Mouse (Mus musculus) hindbrain, embryonic 14.5 days (tissue): ENCODE results near the gene Mrpl39. TPM values are rescaled to one million over a fixed set of nuclear protein-coding genes. Genes with fewer than 3 reads are reported as not detected.

Source experiments
- ATAC-seq: fragments of 200-750 bp; cut with Nextera tagmentation; 2 replicates; pipeline ENCODE4 v1.8.0; 2017; ENCODE audit warnings: moderate number of reproducible peaks, mild to moderate bottlenecking, moderate TSS enrichment, moderate library complexity; ENCODE audit not compliant: low FRiP score
- DNase-seq: peaks from one replicate; pipeline ENCODE4 v3.0.0-alpha.2; 2015; ENCODE audit warnings: low spot score
- H3K27ac ChIP-seq: fragments of 300-500 bp; sonication (generic); 2 replicates; pipeline ENCODE4 v1.5.1; 2014; ENCODE audit warnings: mild to moderate bottlenecking, moderate library complexity
- H3K27me3 ChIP-seq: fragments of 300-500 bp; sonication (generic); 2 replicates; pipeline ENCODE4 v1.6.1; 2014; ENCODE audit warnings: mild to moderate bottlenecking, low read length, mixed read lengths; ENCODE audit not compliant: control insufficient read depth, insufficient read depth
- H3K36me3 ChIP-seq: fragments of 300-500 bp; sonication (generic); replicated peaks from 2 replicates; pipeline ENCODE4 v1.6.1; 2014; ENCODE audit not compliant: control insufficient read depth, insufficient read depth
- H3K4me1 ChIP-seq: fragments of 300-500 bp; sonication (generic); replicated peaks from 2 replicates; pipeline ENCODE4 v1.6.1; 2014; ENCODE audit warnings: antibody characterized with exemption, low read length, mixed read lengths; ENCODE audit not compliant: control insufficient read depth, insufficient read depth
- H3K4me2 ChIP-seq: fragments of 300-500 bp; sonication (generic); replicated peaks from 2 replicates; pipeline ENCODE4 v1.6.1; 2014; ENCODE audit warnings: mild to moderate bottlenecking, moderate library complexity
- H3K4me3 ChIP-seq: fragments of 300-500 bp; sonication (generic); replicated peaks from 2 replicates; pipeline ENCODE4 v1.5.1; 2014; ENCODE audit warnings: mild to moderate bottlenecking, low read length
- H3K9ac ChIP-seq: fragments of 300-500 bp; sonication (generic); 2 replicates; pipeline ENCODE4 v1.6.1; 2014
- H3K9me3 ChIP-seq: fragments of 300-500 bp; sonication (generic); 2 replicates; pipeline ENCODE4 v1.6.1; 2016; ENCODE audit warnings: low read length; ENCODE audit not compliant: control insufficient read depth
- WGBS: fragments of 180-500 bp; shearing (Covaris S2); extraction: QIAGEN DNeasy Blood & Tissue Kit; methylation state at CpG from one replicate; pipeline ENCODE4 v1.1.7; 2014; 5-methylcytosine and 5-hydroxymethylcytosine counted together
- polyA plus RNA-seq: library from polyadenylated mRNA; unstranded; fragments of >200 nt; fragmentation: Nextera tagmentation; extraction: Ambion mirVana; gene quantifications from 2 replicates; pipeline ENCODE4 v1.2.1, GENCODE M21; 2014

Gene Mrpl39
- polyA plus RNA-seq, 1 experiment from 2014 or later, result 38.1 TPM

DNA sequence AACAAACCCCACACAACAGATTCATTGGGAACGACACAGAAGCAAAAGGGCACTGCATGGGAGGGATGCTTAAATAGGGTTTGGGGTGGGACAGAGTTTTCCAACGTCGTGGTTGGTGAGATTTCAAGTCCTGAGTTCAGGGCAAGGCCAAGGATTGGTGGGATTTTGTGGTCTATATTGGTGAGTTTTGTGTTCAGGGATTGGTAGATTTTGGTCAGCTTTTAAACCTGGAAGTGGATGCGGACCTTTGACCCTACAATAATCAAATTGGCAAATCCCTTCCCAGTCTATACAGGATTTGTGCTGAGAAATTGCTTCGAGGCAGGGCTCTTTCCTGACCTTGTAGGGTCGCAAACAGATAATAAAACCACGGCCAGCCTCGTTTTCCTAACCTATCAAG, 32.4 kb upstream of the Mrpl39 start:
- DNase-seq (no peak), ATAC-seq (no peak)
- Histone ChIP-seq H3K9ac (no peak overlapping the region), H3K4me3 (no peak overlapping the region), H3K9me3 (no peaks in the 10 kb centered on the region), H3K27ac (no peak overlapping the region), H3K36me3 (no peaks in the 10 kb centered on the region), H3K4me2 (no peak overlapping the region), H3K27me3 (no peaks in the 10 kb centered on the region), H3K4me1 (0 out of 2 replicates have a peak, but pooled peaks cover 6% of the 10 kb centered on the region)
- 91% methylated on average over 8 of the region's 8 CpGs for WGBS

DNA sequence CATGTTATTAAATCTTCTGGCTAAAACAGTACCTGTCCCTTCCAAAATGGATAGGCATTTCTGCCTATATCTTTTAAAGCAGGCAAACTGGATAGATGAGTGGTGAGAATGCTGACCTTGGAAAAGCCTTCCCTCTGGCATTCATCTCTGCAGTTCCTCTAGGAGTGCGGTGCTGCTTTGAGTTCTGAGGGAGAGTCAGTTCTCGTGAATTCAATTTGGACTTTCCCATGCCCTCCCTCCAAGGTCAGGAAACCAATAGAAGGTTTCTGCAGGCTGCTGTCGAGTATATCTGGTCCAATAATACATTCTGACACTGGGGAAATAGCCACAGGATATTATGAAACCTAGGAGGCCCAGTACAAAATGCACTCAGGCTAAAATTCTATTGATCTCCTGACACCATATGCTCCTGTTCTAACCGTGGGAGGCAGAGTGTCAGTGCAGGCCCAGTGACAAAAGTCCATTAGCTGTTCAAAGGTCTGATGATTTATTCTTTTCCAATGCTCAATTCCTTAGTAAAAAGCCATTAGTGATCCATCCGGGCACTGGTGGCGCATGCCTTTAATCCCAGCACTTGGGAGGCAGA, 10.3 kb upstream of the Mrpl39 start:
- Histone ChIP-seq H3K9ac (no peak overlapping the region), H3K27me3 (no peaks in the 10 kb centered on the region), H3K9me3 (no peaks in the 10 kb centered on the region), H3K4me2 (no peak overlapping the region), H3K4me1 (no peaks in the 10 kb centered on the region), H3K4me3 (no peak overlapping the region), H3K27ac (no peak overlapping the region), H3K36me3 (no peaks in the 10 kb centered on the region)
- ATAC-seq (no peak), DNase-seq (no peak)
- WGBS, result 67% methylated on average over 6 of the region's 6 CpGs

DNA sequence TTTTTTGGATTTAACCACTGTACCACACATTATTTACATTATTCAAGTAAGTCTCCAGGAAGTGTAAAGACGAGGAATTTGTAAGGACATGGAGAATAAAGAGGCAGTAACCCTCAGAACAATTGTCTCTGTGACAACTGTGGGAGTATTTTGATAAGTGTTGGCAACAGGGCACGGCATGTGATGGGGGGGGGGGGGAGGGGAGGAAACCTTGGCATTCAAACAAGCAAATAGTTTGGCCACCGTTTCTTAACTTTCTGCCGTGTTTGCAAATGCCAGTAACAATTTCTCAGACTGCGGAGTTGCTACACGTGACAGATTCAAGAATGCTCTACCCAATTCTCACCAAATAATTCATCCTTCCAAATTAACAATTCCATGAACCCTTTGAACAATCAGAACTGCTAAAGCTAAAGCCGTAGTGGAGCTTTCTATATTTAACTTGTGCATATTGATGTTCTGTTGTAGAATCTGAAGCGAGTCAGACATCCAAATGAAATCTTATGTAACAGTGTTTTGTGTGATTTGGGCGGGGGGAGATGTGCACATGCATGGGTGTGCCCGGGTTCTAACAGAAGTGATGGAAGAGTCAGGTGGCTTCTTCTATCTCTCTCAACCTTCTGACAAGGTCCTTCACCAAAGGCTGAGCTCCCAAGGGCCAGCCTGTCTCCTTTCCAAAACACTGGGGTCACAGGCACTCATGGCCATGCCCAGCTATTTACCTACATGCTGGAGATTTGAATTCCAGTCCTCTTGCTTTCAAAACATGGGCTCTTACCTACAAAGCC, 9.4 kb upstream of the Mrpl39 start:
- Histone ChIP-seq H3K4me1 (no peaks in the 10 kb centered on the region), H3K36me3 (no peaks in the 10 kb centered on the region), H3K9me3 (no peaks in the 10 kb centered on the region), H3K4me3 (no peak overlapping the region), H3K27ac (no peak overlapping the region), H3K9ac (no peak overlapping the region), H3K4me2 (no peak overlapping the region), H3K27me3 (no peaks in the 10 kb centered on the region)
- DNase-seq (no peak), ATAC-seq (peak; percentile 48; the same call in 1 of the 2 replicates)
- WGBS, result 60% methylated on average over 10 of the region's 10 CpGs

DNA sequence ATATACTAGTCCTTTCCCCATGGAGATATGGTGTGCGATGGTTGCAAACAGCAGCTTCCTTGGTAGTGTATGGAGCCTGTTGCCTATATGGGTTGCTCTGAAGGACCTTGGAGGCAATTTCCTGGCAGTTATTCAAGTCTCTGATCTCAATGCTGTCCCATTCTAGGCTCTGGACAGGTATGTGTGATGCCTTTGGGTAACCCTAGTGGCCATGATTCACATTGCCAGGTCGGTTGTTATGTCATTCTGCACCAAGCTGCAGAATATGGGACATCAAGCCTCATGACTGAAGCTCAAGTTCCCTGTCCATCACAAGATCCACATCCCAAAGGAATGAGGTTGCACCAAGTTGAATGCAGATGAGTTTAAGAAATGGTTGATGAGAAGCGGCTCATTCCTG, 1.8 kb upstream of the Mrpl39 start:
- Histone ChIP-seq H3K9ac (no peak overlapping the region), H3K4me3 (no peak overlapping the region), H3K4me1 (peaks cover 10% of the 10 kb centered on the region; the same call in 1 of the 2 replicates), H3K9me3 (no peaks in the 10 kb centered on the region), H3K4me2 (no peak overlapping the region), H3K36me3 (0 out of 2 replicates have a peak, but pooled peaks cover under 1% of the 10 kb centered on the region), H3K27me3 (no peaks in the 10 kb centered on the region), H3K27ac (no peak overlapping the region)
- ATAC-seq (no peak), DNase-seq (no peak)
- WGBS, result 80% methylated on average over 3 of the region's 3 CpGs

DNA sequence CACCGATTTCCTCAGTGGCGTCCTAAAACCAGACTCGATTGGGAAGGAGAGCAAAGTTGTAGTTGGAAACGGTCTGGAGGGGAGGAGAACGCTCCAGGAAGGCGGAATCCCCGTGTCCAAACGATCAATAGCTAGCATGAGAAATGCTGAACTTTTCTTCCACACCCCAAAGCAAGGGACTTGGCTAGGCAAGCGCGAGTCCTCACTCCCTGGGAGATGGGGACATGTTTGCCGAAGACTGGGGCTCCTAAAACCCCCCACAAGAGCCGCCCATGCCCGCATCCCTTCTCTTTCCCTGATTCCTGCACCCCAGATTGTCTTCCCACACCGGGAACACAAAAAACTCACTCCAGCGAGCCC, 756 bp downstream of the Mrpl39 start:
- H3K27ac ChIP-seq, result 0 out of 2 replicates have a peak overlapping the region, but pooled peaks have one; percentile 33
- DNase-seq (no peak), ATAC-seq (peak; percentile 51)
- peaks cover 10% of the 10 kb centered on the region; the same call in 1 of the 2 replicates for H3K4me1 ChIP-seq
- no peaks in the 10 kb centered on the region for H3K9me3 ChIP-seq
- H3K4me2 ChIP-seq, result peak overlapping the region; percentile 64
- peak overlapping the region; percentile 56 for H3K4me3 ChIP-seq
- H3K27me3 ChIP-seq, result no peaks in the 10 kb centered on the region
- peaks cover 24% of the 10 kb centered on the region for H3K36me3 ChIP-seq
- H3K9ac ChIP-seq, result peak overlapping the region; percentile 67
- WGBS, result under 1% methylated on average over 15 of the region's 15 CpGs

DNA sequence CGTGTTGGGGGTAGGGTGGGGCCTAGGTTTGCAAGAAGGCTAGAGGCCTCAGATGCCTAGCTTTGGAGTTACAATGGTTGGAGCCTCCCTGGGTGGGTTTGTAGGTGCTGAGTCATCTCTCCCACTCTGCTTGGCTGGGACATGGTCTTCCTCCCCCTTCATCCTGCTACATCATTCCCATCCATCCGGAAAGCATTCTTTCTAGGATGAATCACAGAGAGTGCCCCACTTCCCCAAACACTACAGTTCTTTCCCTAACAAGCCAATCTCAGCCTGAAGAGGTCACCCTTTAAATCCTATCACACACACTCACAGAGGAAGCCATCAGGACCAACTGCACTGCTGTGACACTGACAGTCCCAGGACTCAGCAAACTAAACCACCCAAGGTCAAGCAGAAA, 14.9 kb downstream of the Mrpl39 start:
- peaks cover 66% of the 10 kb centered on the region for H3K36me3 ChIP-seq

DNA sequence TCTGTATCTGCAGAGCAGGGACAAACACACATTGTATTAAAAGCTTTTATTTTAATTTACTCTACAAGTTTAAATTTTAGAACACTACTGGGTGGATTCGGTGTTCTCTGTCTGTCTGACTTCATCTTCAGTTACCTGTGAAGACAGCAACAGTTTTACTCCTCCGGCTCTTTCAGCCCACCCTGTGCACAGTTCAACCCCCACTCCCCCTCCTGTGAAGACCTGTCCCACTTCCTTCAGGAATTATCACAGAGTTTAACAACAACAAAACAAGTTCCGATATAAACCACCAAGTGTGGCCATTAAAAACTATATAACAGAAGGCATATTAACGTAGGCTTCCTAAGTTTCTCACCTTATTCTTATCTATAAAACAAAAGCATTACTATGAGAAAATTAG, 17.3 kb downstream of the Mrpl39 start:
- DNase-seq (no peak), ATAC-seq (no peak)
- Histone ChIP-seq H3K27ac (no peak overlapping the region), H3K27me3 (no peaks in the 10 kb centered on the region), H3K9me3 (no peaks in the 10 kb centered on the region), H3K4me2 (no peak overlapping the region), H3K4me1 (no peaks in the 10 kb centered on the region), H3K4me3 (no peak overlapping the region), H3K36me3 (peaks cover 44% of the 10 kb centered on the region), H3K9ac (no peak overlapping the region)
- 98% methylated on average over 4 of the region's 4 CpGs for WGBS

More for the DNA sequence above, 14.9 kb downstream of the Mrpl39 start:
- H3K4me3 ChIP-seq, result no peak overlapping the region
- H3K4me2 ChIP-seq, result no peak overlapping the region
- no peaks in the 10 kb centered on the region for H3K9me3 ChIP-seq
- DNase-seq (no peak), ATAC-seq (no peak)
- no peak overlapping the region for H3K27ac ChIP-seq
- no peaks in the 10 kb centered on the region for H3K27me3 ChIP-seq
- no peaks in the 10 kb centered on the region for H3K4me1 ChIP-seq
- no peak overlapping the region for H3K9ac ChIP-seq
- WGBS, result 97% methylated on average over 2 of the region's 2 CpGs

DNA sequence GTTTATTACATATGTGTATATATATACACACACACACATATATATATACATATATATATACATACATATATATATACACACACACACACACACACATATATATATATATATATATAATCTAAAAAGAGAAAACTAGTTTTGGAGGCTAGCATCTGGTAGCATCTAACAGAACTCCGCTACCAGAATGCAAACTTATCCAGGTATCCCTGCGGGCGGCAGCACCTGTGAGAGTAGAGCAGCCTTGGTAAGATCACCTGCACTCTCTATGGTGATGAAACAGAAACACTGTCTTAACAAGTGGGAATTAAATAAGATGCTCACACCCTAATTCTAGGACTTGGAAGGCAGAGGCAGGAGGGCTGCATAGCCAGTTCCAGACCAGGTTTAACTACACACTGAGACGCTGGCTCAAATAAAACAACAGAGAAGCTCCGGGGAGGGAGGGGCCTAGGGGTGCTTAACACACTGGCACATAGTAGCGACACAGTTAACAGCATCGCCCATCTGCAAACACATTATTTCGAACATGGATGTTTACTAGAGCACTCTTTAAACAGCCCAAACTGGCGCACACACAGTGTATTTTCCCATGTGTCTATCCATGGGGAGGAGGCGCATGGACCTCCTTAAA, 17.8 kb downstream of the Mrpl39 start:
- Histone ChIP-seq H3K36me3 (peaks cover 39% of the 10 kb centered on the region), H3K4me2 (no peak overlapping the region), H3K4me1 (no peaks in the 10 kb centered on the region), H3K27ac (no peak overlapping the region), H3K9me3 (no peaks in the 10 kb centered on the region), H3K27me3 (no peaks in the 10 kb centered on the region), H3K9ac (no peak overlapping the region), H3K4me3 (no peak overlapping the region)
- no peak for DNase-seq
- WGBS, result 97% methylated on average over 10 of the region's 10 CpGs
- ATAC-seq, result no peak

DNA sequence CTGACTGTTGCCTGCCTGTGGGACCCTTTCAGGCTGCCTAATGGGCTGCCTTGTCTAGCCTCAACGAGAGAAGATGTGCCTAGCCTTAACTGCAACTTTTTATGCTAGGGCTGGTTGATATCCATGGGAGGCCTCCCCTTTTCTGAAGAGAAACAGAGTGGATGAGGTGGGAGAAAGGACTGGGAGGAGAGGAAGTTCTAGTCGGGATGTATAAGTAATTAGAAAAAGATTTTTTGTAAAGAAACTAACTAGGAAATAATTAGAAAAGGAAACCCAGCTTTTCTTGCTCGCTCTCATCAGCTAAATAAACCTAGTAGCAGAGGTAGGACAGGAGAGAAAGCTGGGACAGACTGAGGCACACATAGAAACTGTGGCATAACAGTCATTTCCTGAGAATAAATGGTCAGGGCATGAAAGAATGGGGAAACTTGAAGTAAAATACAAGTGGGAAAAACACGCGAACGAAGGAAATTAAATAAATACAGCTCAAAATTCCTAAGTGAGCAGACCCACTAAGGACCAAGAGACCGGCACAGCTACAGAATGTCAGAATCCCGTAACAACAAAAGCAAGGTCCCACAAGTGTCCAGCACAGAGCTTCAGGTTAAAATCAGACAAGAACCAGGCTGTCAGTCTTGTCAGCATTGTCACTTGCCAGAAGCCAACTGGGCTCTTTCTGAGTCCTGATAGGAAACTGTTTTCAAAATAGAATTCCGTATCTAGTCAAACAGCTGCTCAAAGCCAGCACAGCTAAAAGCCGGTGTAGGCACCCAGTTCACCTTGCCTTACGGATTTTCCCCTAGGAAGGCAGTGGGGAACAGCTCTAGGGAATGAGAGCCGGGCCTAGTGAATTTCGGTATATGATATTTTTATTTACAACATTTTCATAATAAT, 18.6 kb downstream of the Mrpl39 start:
- Histone ChIP-seq H3K4me2 (no peak overlapping the region), H3K27me3 (no peaks in the 10 kb centered on the region), H3K9ac (no peak overlapping the region), H3K4me3 (no peak overlapping the region), H3K27ac (no peak overlapping the region), H3K9me3 (no peaks in the 10 kb centered on the region), H3K4me1 (no peaks in the 10 kb centered on the region), H3K36me3 (peaks cover 31% of the 10 kb centered on the region)
- 91% methylated on average over 13 of the region's 13 CpGs for WGBS
- no peak for DNase-seq
- ATAC-seq, result no peak
